Mouse (Mus musculus): ENCODE results near the gene Rarg.
A peak's percentile ranks its signal among the peaks of the same experiment; 100 is the strongest.

Rarg gene

DNA sequence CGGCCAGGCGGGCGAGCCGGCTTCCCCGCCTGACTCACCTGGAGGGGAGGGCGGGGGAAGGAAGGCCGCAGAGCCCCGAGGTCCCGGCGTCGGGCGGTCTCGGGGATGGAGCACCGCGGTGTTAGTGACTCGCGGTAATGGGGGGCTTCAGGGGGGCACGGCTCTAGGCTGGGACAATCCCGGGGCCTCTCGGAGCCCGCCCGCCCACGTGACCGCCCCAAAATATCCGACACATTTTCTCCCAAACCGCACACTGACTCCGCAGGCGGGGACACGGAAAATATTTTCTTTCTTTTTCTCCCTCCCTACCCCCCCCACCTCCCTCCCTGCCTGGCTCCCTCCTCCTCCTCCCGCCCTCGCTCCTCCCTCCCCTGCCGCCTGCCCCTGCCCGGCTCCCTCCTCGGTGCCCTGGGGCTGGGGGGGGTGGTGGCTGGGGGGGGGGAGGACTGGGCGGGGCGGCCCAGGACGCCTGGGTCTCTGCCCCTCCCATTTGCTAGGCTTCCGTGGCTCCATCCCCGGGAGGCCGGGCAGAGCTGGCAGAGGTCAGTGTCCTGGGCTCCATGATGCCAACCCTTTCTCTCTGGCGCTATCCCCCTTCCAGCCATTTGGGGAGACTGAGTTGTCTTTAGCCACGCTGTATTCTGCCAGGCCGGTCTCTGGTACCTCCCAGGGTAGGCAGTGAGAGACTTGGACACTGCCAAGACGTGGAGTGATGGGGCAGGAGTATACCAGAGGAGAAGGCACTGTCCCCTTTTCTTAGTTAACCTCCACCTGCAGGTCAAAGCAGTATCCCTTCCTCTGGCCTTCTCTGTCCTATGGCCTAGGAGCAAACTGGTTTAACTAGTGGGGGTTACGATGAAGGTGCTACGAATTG, at the start of gene Rarg:
TSS of gene Rarg (minus strand) at position 316 of the 874 bp plus-strand sequence.
- DNase-seq, result peak; percentile 70 to 80

DNA sequence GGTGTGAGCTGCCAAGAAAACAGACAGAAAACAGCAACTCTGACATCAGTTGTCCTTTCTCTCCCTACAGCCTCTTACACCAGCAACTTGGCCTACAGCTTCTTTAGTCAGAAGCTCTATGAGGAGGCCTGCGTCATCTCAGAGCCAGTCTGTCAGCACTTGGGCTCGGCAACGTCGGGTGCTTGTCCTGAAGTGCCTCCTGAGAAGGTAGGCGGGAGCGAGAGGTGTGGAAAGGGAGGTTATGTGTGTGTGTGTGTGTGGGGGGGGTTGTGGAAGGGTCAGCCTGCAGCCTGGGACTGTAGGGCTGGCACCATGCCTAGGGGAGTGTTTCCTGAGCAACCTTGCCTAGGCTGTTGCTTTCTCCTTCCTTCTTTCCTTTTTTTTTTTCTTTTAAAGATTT, 45.2 kb upstream of the Rarg start:
- peak; percentile 66 to 85 for DNase-seq

DNA sequence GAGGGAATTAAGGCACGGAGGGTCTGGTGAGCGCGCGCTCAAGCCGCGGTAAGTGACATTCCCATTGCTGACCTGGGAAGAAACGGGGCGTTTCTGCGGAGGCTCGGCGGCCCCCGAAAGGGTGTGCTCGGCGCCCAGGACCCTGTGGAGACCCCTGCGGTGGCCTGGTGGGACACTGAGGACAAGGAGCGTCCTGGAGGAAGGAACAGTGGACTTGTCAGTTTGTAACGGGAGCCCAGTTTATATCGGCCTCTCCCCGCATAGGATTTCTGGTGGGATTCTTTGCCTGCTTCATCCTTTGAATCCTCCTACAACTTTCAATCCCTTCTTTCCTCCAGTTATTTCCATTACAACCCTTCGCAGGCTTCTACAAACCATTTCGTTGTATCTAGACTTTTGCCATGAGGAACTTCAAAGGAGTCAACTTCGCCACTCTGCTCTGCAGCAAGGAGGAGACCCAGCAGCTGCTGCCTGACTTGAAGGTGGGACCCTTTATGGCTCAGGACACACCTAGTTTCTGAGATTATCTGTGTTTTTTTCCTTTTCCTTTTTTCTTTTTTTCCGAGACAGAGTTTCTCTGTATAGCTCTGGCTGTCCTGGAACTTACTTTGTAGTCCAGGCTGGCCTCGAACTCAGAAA, 39.2 kb upstream of the Rarg start:
- no peak for DNase-seq

DNA sequence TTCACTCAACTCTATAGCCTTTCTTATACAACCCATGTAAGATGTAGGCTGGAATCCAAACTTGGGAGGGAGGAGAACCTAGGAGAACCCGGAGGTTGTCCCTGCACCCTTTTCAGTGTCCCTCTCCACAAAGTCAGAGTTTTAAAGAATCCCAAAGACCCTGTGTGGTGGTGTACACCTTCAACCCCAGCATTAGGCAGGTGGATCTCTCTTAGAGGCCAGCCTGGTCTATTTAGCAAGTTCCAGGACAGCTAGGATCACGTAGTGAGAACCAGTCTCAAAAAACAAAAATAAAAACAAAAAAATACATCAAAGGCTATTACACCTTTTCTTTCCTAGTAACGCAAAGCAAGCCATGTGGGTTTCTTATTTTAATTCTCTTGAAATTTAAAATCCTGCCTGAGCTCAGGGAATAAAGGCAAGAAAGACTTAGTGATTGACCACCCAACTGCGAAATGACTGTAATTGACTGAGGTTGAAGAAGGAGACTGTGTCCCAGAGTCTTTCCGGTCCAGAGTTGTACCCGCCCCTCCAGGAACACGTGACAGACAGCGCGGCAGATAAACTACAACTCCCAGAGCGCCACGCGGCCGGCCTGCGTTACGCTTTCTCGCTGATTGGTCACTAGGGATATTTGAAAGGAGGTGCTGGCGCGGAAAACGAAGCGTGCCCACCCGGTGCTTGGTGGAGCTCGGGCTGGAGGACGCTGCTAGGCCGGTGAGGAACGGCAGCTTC, 38.5 kb upstream of the Rarg start, which contains the start of gene Espl1:
TSS of gene Espl1 (plus strand) at position 634 of the 735 bp plus-strand sequence.
- peak; percentile 95 to 96 for DNase-seq

DNA sequence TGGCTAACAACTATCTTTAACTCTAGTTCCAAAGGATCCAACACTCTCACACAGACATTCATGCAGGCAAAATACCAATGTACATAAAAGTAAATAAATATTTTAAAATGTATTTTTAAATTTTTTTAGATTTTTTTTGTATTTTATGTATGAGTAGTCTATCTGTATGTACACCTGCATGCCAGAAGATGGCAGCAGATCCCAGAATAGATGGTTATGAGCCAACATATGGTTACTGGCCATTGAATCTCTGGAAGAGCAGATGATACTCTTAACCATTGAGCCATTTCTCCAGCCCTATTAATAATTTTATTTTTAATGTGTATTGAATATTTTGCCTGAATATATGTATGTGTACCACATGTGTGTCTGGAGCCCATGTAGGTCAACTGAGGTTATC, 30.1 kb upstream of the Rarg start:
- peak in 1 of 2 experiments; percentile 66 for DNase-seq

DNA sequence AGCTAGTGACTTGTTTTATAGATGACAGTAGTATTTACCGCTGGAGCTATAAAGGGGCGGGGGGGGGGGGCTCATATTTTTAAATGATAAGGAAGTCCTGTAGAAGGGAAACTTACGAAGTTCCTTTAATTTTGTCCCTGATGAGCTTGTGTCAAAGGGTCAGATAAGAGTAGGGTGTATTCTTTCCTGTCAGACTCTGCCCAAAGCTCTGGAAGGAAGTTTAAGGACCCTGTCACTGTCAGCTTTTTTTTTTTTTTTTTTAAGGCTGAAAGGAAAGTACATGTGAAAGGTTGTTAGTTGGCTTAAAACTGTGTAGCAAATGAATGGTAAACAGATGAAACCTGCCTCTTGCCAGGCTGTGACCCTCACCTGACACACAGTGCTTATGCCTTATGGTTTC, 26.3 kb upstream of the Rarg start:
- DNase-seq, result no peak

DNA sequence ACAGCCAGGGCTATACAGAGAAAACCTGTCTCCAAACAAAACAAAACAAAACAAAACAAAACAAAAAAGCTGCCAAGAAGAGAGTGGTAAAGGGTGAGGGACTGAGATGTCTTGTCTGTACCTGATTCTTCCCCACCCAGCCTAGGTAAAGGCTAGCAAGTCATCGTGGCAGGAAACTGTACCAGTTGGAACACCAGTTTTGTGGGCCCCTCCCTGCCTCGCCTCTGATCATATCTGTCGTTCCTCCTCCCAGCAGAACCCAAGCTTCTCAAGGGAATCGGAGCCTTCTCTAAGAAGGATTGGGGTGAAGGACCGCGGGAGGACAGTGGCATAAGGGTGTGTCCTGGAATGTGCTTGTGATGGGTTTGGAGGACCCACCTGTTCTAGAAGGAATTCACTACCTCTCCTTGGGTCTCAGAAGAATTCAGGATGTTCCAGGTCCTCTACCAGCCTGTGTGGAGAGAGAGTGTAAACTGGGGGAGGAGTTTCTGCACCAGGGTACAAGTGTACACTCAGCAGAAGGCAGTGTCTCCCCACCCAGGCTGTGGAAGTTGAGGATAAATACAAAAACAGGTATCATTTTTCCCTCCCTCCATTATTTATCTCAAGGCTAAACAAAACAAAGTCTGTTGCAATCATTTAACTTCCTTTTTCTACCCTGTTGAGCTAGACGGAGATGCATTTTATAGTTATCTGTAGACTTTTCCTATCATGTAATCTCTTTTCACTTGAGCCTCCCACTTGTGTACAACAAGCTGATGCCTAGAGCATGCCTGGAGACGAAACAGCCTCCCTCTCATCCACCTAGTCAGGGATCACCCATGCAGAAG, 25.4 kb upstream of the Rarg start:
- DNase-seq, result no peak

DNA sequence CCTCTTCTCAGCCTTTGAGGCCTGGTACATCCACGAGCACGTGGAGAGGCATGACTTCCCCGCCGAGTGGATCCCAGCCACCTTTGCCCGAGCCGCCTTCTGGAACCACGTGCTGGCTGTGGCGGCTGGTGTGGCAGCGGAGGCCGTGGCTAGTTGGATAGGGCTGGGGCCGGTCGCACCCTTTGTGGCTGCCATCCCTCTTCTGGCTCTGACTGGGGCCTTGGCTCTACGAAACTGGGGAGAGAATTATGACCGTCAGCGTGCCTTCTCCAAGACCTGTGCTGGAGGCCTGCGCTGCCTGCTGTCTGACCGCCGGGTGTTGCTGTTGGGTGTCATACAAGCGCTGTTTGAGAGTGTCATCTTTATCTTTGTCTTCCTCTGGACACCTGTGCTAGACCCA, 23.3 kb upstream of the Rarg start:
- no peak for DNase-seq

DNA sequence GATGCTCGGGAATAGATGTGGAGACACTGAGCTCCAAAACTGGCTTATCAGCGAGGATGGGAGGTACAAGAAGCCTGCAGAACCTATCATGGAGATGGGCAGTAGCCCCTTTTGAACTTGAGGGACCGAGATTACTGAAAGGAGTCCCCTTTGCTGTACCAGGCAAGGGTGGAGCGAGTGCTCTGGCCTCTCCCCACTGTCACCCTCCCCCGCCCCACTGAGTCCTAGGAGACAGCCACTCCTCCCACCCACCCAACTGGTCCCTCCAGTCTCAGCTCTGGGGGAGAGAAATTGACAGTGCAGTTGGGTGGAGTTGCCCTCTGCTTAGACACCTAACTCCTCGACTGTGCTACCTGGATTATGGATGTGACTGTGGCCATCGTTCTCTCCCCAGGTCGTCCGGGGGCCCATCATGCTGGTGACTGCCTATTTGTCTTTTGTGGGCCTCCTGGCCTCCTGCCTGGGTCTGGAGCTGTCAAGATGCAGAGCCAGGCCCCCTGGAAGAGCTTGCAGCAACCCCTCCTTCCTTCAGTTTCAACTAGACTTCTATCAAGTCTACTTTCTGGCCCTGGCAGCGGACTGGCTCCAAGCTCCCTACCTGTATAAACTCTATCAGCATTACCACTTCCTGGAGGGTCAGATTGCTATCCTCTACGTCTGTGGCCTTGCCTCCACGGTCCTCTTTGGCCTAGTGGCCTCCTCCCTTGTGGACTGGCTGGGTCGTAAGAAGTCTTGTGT, 22.6 kb upstream of the Rarg start:
- no peak for DNase-seq

DNA sequence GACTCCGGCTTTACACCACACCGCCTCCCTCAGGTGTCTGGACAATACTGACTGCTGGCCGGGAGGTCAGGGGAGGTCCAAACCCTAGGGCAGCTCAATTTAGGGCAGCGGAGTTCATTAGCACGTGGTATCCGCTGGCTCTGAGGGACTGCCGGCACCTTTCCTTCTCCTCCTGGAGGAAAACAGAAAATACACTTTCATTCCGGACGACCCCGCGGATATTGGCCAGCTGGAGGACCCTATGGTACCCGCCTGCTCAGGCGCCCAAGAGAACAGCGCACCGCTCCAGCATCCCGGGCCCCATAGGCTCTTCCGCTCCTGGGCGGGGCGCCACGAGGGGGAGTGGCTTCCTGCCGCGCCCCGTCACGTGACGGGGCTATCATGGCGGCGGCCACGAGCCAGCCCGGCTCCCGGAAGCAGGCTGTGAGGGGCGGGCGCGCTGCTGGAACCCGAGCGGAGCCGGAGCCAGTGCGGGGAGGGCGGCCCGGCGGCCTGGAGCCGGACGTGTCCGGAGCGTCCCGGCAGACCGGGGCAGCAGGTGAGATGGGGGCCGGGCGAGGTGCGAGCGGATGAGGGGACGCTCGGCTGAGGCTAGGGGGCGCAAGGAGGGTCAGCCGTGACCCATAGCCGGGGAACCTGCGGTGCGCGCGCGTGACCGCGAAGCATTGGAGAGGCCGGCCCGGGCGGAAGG, 21.9 kb upstream of the Rarg start, which contains the start of gene Mfsd5:
TSS of gene Mfsd5 (plus strand) at position 363 of the 691 bp plus-strand sequence.
- peak; percentile 91 to 93 for DNase-seq

DNA sequence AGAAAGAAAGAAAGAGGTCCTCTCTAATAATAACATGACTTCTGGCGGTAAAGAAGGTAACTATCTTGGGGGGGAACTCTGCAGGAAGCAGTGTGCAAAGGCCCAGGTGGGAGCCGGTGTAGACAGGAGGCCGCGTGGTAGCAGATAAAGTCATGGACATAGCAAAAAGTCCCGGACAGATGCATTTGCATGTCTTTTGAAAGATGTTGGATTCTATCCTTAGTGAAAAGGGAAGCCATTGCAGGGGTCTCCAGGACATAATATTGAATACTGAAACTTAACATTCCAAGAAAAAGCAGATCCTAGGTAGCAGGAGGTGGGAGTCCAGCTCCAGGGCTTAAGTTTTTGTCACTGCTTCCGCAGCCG, 21.4 kb upstream of the Rarg start:
- DNase-seq, result no peak

DNA sequence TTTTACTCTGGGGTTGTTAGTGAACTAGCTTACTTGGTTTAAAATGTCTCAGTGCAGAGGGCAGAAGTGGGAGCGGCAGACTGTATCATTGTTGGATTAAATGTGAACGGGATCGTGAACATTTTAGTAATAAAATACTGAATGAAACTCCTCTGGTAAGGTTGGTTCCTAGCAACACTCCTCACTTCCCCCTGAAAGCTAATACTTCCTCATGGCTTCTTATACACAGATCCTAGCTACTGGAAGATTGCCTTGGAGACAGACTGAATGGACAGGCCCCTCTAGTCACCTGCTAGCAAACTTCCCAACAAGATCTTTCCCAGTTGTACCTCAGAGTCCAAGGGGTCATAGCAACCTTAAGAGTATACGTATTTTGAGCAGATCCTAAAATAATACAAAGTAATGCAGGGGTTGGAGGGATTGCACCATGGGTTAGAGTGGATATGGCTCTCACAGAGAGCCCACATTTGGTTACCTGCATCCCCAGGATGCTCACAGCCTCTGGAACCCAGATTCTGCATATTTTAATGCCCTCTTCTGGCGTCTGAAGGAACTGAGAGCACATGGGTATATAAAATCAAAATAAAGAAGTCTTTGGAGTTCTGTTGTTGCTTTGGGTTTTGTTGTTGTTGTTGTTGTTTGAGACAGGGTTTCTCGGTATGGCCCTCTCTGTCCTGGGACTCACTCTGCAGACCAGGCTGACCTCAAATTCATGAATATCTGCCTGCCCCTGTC, 16.8 kb upstream of the Rarg start:
- no peak for DNase-seq

DNA sequence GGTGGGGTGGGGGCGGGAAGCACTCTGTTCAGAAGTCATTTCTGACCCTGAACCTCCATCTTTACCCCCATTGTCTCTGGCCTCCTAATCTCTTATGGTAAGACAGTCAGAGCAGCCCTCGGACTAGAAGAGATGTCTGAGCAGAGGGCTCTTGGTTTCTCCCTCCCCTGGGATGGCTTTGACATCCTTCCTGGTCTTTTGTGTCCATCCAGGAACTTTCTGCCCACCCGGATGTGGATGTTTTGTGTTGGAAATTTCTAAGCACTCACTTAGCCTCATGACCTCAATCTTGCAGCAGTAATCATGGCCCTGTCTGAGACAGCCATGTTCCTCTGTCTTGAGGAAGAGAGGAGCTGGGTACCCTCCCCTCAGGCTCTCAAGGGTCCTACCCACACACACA, 14.1 kb upstream of the Rarg start:
- peak in 1 of 2 experiments; percentile 26 for DNase-seq

DNA sequence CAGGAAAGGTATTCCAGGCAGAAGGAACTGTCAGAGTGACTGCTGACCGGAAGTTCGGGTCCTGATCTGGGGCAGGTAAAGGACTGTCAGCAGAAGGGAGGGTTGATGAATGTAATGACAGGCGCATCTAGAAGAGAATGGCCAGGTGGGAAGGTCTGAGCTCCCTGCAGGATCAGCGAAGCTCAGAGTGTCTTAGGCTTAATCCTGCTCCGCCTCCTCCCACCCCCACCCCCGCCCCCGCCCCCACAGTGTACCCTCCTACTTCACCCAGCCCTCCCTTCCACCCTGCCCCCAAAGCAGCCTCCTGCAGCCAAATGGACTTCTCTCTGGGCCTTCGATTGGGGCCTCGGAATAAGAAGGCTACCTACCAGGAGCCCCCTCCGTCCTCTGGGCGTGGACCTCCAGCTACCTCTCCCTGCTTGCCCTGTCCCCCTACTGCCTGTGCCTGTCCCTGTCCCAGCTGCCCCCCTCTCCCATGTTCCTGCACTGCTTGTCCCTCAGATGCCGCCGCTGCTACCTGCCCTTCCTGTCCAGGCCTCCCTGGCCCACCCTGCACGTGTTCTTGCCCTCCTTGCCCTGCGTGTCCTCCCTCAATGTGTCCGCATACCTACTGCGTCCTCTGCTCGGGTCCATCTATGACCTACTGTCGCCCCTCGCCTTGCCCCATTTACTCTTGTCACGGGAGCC, 13.1 kb upstream of the Rarg start, which contains the start of gene Gm9918:
TSS of gene Gm9918 (plus strand) at position 290 of the 687 bp plus-strand sequence.
- no peak for DNase-seq

DNA sequence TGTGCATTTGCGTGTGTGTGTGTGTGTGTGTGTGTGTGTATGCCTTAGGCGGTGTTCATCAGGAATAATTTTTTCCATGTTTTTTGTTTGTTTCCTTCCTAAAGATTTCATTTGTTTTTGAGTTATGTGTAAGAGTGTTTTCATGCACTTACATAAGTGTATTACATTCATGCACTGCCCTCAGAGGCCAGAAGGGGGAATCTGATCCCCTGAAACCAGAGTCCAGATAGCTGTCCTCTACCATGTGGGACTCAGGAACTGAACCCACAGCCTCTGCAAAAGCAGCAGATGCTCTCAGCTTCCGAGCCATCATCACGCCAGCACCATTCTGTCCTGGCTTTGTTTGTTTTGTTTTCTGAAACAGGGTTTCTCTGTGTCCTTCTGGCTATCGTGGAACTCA, 8.2 kb upstream of the Rarg start:
- no peak for DNase-seq

DNA sequence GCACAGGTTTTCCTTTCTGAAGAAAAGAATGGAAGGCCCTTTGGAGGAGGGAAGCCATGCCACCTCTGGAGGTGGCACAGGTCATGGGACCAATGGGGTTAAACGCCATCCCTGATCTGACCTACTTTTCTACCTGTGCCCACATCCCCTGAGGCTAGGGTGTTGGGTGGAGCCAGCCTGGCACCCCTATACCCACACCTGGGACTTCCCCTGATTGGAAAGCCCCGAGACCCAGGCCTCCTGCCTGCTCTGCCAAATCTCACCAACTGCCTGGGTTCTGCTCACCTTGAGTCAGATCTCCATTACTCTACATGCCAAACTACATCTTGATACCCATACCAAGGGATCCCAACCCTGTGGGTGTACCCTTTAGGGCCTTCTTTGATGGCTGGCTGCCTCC, 5.7 kb upstream of the Rarg start:
- DNase-seq, result no peak

DNA sequence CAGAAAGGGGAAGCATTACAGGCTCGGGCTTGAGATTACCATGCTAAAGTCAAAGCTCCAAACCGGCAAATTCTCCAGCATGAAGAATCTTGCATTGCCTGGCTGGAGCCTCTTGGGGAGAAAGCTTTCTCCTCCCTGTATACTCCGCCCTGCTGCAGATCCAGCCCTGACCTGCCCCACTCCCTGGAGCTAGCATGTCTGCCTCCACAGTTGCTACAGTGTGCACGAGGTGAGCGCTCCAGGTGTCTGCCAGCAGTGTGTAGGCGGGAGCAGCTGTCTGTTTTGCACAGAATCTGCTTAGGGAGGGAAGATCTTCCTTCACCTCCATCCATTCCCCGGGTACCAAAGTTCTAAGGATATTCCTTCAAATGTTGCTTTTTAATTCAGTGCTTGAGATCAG, 5.3 kb upstream of the Rarg start:
- DNase-seq, result no peak

DNA sequence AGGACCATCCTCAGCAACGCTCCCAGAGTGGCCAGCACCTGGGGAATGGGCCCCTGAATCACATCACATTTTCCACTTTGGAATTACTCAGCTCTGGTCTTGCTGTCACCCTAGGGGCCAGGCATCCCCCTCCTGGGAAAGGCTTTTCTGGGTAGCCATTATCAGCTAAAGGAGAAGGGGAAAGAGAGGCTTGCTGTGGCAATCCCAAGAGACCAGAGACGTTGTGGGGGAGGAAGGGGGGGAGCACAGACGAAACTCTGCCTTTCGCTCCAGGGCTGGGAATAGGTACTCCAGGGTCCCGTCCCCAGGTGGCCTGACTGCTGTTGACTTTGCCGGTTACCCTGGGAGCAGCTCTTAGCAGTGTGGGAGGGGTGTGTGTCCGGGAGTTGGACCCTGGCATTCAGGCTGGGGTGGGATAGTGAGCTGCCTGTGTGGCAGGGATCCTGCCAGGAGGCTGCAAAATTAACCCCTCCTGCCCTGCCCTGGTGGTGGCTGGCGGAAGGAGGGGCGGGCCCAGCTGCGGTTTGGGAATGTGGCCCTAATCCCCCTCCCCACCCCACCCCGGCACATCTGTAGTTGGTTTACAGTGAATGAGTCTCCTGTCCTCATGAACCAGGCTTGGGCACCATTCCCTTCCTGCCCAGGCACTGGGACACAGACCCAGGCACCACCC, 1.4 kb upstream of the Rarg start:
- DNase-seq, result no peak

DNA sequence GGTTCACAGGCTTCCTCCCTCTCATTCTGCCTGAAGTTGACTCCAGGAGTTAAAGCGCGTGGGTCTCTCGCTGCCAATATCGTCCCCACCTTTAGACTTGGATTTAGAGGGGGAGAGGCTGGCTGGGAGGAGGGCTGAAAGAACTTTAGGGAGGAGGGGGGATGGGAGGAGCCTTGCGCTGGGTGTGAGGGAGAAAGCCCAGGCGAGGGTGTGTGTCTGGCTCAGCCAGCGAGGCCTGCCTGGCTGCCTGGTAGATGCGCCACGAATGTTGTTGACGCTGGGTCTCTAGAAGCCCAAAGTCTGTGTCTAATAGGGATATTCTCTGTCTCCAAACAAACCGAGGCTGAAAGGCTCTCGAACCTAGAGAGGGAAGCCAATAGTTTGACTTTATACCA, 756 bp upstream of the Rarg start:
- peak; percentile 65 to 78 for DNase-seq
